Mouse (Mus musculus) E14TG2a.4 (cell line): Measurements from ENCODE around the gene Oprl1.

Experiments
- H3K27me3 ChIP-seq: 2 replicates; pipeline ENCODE4 v1.6.1; 2014; ENCODE audit warnings: low read length, control low read depth; ENCODE audit not compliant: insufficient read depth
- H3K36me3 ChIP-seq: 2 replicates; pipeline ENCODE4 v1.6.1; 2014; ENCODE audit warnings: low read length, control low read depth; ENCODE audit not compliant: insufficient read depth
- H3K4me1 ChIP-seq: replicated peaks from 2 replicates; pipeline ENCODE4 v1.6.1; 2014; ENCODE audit warnings: low read depth, low read length, control low read depth
- H3K4me3 ChIP-seq: replicated peaks from 2 replicates; pipeline ENCODE4 v1.5.1; 2014; ENCODE audit warnings: mild to moderate bottlenecking, low read length
- H3K9me3 ChIP-seq: 2 replicates; pipeline ENCODE4 v1.6.1; 2014; ENCODE audit warnings: low read length, control low read depth
- CTCF ChIP-seq: conservative IDR thresholded peaks from 2 replicates; pipeline ENCODE4 v1.5.1; 2014; ENCODE audit warnings: low read length
- NANOG ChIP-seq: IDR thresholded peaks from 2 replicates; pipeline ENCODE4 v1.6.1; 2014; ENCODE audit warnings: borderline replicate concordance, low read length, mixed read lengths
- POU5F1 ChIP-seq: IDR thresholded peaks from 2 replicates; pipeline ENCODE4 v1.6.1; 2014; ENCODE audit warnings: low read length, borderline replicate concordance

The Oprl1 gene

DNA sequence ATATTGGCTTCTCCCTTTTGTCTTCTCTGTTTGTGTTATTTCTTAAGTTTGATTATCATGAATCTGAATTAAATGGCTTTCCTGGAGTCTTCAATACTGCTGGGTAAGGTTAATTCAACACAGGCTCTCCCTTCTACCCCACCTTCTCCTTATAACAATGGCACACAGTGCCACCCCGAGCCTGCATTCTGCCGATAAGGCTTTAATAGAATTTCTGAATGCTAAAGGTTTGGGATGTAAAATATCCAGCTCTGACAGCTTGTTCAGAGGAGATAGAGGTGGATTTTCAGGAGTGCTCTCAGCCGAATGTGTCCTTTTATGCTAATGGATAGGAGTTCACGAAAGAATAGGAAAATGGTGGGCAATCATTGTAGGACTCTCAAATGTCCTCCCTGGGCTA is 50.4 kb downstream of the Oprl1 start:
- Histone ChIP-seq H3K9me3 (no peaks in the 10 kb centered on the region), H3K27me3 (peaks cover 14% of the 10 kb centered on the region; the same call in 1 of the 2 replicates), H3K4me1 (peaks cover 30% of the 10 kb centered on the region), H3K4me3 (no peak overlapping the region), H3K36me3 (no peaks in the 10 kb centered on the region)
- TF ChIP-seq CTCF = no peak
- no peak for TF ChIP-seq NANOG
- no peak for TF ChIP-seq POU5F1

DNA sequence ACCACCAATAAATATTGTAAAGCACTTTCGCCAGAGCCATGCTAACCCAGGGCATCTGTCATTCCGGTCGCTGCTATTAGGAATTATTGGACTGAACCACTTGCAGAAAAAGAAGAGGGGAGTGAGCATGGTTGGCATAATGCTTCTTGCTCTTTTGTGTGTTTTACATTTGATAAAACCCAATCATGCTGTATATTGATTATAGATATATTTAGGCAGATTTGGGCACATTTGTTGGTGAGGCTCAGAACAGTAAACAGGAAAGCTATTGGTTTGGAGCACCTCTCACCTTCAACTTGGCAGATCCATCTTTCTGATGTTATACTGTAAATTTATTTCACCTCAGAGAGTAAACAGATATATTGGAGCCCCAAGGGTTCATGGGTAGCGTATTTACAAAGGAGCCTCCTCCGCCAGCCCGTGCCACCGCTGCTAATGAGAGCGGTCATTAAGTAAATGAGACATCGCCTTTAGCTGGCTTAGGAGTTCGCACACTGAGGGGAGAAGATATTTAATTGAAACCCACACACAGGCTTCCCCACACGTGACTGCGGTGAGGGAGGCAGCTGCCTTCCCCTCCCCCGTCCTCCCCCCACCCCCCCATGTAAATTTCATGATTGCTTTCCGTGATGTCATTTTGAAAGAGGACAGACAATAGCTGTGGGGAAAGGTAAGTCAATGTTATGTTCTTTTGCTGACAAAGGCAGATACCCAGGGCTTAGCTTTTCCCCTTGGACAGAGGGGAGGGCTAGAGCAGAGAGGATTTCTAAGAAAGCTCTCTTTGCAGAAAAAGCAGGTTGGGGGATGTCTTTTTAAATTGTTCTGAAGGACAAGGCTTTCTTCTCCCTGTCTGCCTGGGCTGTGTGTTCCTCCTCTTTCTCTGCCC is 52.1 kb downstream of the Oprl1 start:
- TF ChIP-seq CTCF (no peak), POU5F1 (no peak)
- peaks cover 14% of the 10 kb centered on the region; the same call in 1 of the 2 replicates for H3K27me3 ChIP-seq
- H3K9me3 ChIP-seq = no peaks in the 10 kb centered on the region
- H3K4me3 ChIP-seq = no peak overlapping the region
- H3K4me1 ChIP-seq = peaks cover 30% of the 10 kb centered on the region
- H3K36me3 ChIP-seq = no peaks in the 10 kb centered on the region

DNA sequence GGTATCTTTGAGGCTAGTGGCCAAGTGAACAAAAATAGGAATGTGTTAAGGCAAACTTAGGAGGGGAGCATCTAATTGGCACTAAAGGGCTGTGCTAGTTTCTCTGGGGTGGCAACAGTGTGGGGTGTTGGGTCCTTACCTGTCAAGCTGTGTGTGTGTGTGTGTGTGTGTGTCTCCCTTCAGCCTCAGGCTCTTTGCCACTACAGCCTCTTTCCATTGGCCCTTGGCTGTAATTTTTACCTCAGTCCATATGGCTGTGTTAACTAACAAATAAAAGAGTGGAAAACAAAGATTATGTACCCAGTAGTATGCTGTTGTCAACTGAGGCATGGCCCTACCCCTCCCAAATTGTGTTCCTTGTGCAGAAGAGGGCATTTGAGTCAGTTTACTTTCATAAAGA is 53.6 kb downstream of the Oprl1 start:
- no peaks in the 10 kb centered on the region for H3K36me3 ChIP-seq
- H3K4me3 ChIP-seq = no peak overlapping the region
- peaks cover 25% of the 10 kb centered on the region for H3K4me1 ChIP-seq
- TF ChIP-seq POU5F1 = no peak
- no peak for TF ChIP-seq NANOG
- no peak for TF ChIP-seq CTCF
- peaks cover 13% of the 10 kb centered on the region; the same call in 1 of the 2 replicates for H3K27me3 ChIP-seq
- H3K9me3 ChIP-seq = no peaks in the 10 kb centered on the region

DNA sequence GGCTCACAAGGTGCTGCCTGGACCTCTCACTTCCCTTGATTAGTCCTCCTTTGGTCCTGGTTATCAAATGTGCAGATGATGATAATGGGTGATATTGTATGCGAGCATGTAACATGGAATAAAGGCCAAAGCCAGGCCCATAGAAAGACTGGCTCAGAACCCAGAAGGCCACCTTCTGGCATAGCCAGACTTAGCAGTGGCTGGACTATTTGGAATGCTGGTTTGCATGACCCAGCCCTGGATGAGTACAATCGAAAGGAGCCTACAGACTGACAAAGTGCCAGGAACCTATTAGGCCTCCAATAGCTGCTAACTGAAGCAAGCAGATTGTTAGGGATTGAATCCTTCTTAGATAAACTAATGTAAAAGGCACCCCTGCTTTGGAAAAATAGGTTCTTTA is 54.6 kb downstream of the Oprl1 start:
- H3K4me3 ChIP-seq = no peak overlapping the region
- H3K36me3 ChIP-seq = no peaks in the 10 kb centered on the region
- H3K9me3 ChIP-seq = no peaks in the 10 kb centered on the region
- TF ChIP-seq CTCF = no peak
- no peak for TF ChIP-seq NANOG
- no peak for TF ChIP-seq POU5F1
- H3K27me3 ChIP-seq = peaks cover 11% of the 10 kb centered on the region; the same call in 1 of the 2 replicates
- H3K4me1 ChIP-seq = peaks cover 24% of the 10 kb centered on the region
